Mouse (Mus musculus) thymus, postnatal 14 days (tissue): ENCODE data around the gene Spaca9.

Source experiments
- DNase-seq: peaks from one replicate; pipeline ENCODE4 v3.0.0; 2021

Gene Spaca9

GRCm38 (mm10) chr2:28699361-28700335, at the start of gene Spaca9, which contains the start of gene Ak8:
Gene Spaca9 (minus strand): TSS chr2:28699727.
Gene Ak8 (plus strand): TSS chr2:28700164.
- peak; percentile 26 for DNase-seq

DNA sequence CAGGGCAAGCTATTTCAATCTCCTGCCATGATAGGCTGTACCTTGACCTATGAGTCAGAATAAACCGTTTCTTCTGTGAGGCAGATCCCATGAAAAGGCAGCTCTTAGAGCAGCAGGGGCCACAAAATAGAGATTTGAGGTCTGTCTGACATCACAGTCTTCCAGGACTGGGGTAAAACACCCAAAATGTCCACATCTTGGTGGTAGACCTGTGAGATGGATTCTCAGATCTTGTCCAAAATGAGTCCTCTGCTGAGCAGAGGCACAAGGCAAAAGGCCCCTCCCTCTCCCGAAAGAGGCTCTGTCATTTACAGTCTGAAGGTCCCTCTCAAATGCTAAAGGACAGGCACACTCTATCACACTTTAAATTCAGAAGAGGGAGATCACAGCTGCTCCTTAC, 48.2 kb upstream of the Spaca9 start:
- no peak for DNase-seq

DNA sequence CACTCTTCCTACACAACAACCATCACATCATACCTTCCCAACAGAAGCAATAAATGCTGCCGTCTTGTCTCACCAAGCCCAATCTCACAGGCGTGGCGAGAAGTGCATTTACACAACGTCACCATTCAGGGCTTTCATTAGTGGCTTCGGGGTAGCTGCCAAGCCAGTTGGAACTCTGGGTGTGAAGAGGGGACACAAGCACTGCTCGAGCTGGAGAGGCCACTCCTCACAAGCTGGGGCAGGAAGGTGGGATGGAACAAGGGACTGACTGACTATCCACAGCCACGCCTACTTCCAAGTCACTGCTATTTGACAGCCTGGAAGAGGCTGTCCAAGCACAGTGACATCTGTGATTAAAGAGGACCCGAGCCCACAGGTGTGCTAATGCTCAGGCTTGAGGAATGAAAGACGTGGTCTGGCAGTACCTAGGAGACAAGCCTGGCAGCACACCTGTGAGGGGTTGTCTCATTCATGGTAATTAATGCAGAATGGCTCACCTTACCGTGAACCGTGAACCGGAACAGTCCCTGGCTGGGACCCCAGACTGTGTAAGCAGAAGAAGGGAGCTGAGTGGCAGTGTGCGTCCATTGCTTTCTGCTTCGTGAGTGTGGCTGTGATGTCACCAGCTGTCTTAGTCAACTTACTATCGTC, 47.3 kb upstream of the Spaca9 start:
- no peak for DNase-seq

GRCm38 (mm10) chr2:28742701-28743100, 43.2 kb upstream of the Spaca9 start:
- no peak for DNase-seq

GRCm38 (mm10) chr2:28740159-28740558, 40.6 kb upstream of the Spaca9 start:
- DNase-seq: no peak

DNA sequence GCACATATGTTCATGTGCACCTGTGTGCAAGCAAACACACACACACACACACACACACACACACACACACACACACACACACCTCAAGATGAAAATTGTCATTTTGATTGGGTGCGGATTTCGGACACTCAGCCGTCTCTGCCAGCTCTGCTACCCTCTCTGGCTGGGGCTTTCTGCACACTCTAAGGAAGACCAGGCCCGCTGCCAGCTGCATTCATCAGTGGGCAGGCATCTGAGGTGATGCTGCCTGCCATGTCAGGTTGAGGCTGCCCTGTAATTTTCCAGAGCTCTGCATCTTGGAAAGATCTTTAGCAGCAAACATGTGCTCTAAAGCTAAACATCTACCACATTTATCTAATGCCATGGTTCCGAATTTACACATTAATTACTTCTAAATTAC, 37.6 kb upstream of the Spaca9 start:
- no peak for DNase-seq

GRCm38 (mm10) chr2:28730676-28731075, 31.1 kb upstream of the Spaca9 start:
- DNase-seq: no peak

DNA sequence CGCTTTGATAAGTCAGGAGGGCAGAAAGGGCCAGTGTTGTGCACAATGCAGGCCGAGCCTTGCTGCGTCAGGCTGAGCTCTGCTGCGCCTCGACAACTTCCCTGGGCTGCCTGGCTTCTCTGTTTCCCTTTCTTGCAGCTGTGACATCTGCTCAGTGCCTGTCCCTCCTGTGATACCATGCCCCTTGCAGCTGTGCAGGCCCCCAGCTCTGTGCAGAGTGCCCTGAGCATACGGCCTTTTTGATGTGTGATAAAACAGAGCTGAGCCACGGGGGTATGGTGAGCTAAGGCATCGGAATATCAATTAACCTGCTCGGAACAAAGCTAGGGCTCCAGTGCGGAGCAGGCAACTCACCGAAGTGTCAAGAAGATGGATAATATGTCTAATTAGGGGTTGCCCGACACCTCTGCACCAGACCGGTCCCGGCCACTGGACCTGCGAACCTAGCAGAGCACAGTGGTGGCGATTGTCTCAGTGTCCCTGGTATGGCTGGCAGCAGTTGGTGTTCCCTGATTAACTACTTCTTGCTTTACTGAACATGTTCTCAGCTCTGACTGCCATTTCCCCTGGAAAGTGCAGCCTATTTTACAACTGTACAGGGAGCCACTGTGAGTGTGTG, 28.4 kb upstream of the Spaca9 start:
- peak; percentile 46 for DNase-seq

GRCm38 (mm10) chr2:28723912-28724311, 24.4 kb upstream of the Spaca9 start:
- DNase-seq: no peak

DNA sequence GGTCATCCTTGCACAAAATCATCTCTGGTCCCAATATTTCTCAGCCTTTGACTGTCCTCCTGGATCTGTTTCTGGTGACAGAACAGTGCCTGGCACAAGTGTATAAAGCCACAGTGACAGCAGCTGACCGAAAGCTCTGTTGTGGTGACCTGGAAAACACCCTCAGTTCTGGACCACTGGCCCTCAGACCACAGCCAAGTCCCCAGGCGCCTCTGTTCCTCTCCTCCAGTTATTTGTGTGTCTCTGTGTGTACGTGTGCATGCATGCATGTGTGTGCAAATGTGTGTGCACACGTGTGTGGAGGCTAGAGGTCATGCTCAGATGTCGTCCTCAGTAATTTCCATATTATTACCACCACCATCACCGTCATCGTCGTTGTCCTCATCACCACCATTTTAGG, 22.9 kb upstream of the Spaca9 start:
- DNase-seq: no peak

DNA sequence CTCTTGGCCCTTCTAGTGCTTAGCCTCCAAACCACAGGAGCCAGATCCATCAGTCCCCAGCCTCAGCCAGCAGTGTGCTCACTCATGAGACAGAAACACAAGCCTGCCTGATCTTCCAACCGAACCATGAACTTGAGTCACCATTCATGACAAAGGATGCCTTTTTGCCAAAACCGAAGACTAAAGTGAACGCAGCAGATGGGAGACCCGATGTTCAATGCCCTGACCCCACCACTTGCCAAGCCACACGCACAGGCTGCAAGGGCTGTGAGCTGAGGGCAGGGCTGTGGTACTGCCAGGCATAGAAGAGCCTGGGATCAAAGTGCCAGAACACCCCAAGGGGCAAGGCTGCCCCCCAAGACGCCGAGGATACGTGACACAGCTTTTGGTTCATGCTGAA, 13.5 kb upstream of the Spaca9 start:
- no peak for DNase-seq

DNA sequence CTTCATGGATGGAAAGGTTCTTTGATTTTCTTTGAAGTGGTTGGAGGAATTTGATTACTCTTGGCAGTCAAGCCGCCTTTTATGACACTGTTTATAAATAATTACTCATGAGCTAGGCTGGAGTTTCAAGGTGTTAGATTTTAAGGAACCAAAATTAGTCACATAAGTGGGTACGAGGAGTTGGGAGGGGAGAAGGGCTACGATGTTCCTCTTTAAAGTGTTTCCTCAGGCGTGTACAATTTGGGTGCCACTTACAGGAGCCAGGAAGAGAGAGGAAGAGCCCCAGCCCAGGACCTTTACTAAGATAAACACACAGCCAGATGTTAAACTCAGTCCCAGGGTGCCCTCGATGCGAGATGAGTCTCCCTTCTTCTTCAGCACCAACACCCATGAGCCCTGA, 7.3 kb upstream of the Spaca9 start:
- DNase-seq: no peak

DNA sequence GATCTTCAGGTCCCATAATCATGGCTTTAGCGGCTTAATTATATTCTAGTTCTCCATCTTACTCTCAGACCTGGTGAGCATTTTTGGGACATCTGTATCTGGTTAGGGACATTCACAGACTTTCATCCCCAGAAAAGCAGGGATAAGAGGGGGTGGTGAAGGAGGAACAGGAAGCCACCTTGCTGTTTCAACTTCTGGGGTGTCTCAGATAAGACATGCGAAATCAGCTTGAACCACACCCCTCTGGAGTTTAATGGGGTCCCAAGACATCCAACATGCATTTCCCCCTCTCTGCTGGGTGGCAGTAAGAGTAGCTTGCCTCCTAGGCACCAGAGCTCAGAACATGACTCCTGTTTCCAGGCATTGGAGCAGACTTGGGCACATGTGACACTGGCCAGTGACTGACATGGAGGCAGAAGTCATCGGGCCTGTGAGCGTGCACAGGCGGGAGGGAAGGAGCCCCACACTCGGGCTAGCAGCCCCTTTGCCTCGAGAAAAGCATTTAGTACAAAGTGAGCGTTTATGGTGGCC, 6.6 kb upstream of the Spaca9 start:
- no peak for DNase-seq

- no peak for DNase-seq
Measured at GRCm38 (mm10) chr2:28701646-28702262, 2.2 kb upstream of the Spaca9 start.

DNA sequence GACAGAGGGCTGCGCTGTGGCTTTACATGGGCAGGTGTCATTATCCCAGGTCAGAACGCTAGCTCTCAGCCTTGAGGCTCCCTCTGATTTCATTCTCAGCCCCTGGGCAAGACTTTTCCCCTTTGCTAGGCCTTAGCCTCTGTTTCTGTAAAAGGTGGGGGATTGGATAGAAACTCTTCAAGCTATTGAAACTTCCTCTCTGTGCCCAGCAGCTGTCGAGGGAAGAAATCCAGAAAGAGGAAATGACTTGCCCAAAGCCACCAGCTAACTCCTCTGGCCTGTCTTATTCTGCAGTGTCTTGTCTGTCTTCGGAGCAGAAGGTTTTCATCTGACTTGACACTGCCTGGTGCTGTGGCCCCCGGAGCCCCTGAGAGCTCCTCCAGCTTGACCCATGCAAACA, 961 bp downstream of the Spaca9 start:
- DNase-seq: peak; percentile 18

DNA sequence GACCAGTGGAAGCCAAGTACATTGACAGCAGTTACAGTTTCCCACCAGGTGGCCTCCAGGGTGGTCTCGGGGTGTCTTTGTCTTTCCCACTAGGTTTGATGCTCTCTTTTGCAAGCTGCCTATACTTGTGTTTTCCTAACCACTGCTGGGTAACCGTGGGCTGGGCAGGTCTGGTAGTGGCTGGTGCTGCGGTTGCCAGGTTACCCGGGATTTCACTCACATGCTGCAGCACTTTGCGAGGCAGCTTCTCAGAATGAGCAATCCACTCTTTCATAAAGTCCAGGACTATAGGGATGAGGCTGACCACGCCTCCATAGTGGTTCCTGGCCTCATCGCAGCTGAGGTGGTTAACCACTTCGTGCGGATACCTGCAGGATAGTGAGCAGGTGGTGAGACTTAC, 6.8 kb downstream of the Spaca9 start:
- DNase-seq: no peak

DNA sequence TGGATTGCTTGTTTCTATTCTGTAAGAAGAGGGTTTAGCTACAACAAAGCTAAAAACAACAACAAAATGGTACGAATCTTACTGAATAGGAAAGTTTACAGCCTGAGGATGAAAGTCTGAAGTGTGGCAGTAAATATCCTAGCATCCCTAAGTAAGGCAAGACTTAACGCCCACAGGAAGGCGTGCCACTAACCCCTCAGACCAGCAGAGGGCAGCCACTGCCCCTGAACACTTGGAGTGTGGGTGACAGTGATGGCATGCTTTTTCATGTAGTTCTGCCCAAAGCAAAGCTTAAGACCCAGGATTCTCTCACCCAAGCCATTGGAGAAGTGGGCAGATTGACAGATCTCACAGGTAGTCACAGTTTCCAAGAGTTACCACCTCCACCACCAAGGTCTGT, 11.1 kb downstream of the Spaca9 start:
- peak; percentile 37 for DNase-seq

GRCm38 (mm10) chr2:28685895-28686294, 13.6 kb downstream of the Spaca9 start:
- DNase-seq: no peak

- DNase-seq: no peak
Measured at GRCm38 (mm10) chr2:28681718-28682117, 17.8 kb downstream of the Spaca9 start.

DNA sequence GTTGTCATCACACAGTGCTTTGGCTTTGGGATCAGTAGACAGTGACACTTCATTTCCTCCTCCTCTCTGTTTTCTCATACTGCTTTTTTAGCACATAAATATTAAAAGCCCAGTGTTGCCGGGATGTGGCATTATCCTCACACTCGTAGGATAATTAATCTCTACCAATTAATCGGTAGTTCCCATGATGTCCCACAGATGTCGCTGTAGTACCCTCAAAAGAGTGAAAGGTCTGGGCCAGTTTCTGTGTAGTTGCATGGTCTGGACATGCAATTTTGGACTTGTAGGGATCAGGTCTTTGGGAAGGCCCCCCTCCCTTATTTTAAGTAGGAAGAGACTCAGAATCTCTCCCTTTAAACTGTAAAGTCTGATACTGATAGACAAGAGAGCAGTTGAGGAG, 18.8 kb downstream of the Spaca9 start:
- peak; percentile 11 for DNase-seq

DNA sequence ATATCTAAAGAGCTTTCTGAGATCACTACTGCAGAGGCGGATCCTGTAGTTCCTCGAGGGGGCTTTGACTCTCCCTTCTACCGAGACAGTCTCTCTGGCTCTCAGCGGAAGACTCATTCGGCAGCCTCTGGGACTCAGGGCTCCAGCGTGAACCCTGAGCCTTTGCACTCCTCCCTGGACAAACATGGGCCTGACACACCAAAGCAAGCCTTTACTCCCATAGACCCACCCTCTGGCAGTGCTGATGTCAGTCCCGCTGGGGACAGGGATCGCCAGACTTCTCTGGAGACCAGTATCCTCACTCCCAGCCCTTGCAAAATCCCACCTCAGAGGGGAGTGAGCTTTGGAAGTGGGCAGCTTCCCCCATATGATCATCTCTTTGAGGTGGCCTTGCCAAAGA, 23.5 kb downstream of the Spaca9 start:
- no peak for DNase-seq

GRCm38 (mm10) chr2:28671438-28671837, 28.1 kb downstream of the Spaca9 start:
- no peak for DNase-seq

DNA sequence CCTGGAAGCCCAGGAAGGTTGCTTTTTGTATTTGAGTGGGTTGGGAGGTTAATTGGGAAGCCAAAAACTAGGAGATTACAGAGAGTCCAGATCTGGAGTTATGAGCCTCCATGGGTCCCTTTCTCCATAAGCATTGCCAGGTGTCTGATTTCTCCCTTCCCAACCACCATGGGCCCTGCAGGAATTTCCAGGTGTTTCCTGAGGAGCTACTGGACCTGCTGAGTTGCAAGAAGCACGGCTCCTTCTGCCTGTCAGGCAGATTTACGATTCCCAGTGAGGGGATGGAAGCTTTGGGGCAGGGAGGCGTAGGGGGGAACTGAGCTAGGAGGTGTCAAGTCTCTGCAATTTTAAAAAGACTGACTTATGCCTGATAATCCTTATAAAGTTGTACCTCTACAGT, 33.7 kb downstream of the Spaca9 start:
- DNase-seq: no peak
